10 mouse cellular contexts compared by ENCODE assay signal in the genomic region with DNA sequence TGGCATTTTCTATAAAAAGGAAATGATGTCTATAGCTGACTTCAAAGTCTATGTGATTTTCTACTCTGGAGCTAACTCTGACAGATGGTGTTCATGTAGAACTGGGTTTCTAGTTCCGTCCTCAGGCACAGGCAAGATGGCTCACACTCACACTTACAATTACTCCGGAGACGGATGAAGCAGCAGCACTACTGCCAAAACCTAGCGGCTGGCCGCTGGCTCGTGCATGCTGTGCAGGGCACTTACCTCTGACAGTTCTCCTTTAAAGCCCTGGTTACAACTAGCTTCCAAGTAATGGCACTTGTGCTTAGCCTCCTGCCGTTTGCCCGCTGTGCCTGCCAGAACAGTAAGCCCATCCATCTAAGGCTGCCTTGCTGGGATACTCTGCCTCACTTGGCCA. TPM values are rescaled to one million over a fixed set of nuclear protein-coding genes. Genes with fewer than 3 reads are reported as not detected.
DNase-seq lines count a peak whose midpoint lies in the region; ATAC-seq and TF ChIP-seq lines count a peak whose summit lies in the region.
"Had no signal": no experiment of that assay in that cellular context is flagged by ENCODE, and none has a peak within 500 bp of the region (broad histone marks: within the 10 kb centered on the region; RNA-seq: fewer than 3 reads in every experiment).

No protein-coding gene starts in this region.

- H3K36me3 ChIP-seq in forebrain, embryonic 16.5 days (ENCODE audit: control insufficient read depth, insufficient read depth), result peaks cover 4% of the 10 kb centered on the region; the same call in 1 of the 2 replicates
- H3K36me3 ChIP-seq in kidney, embryonic 15.5 days, result peaks cover 44% of the 10 kb centered on the region

- peak; percentile 50; the same call in 1 of the 2 replicates for ATAC-seq in forebrain, embryonic 16.5 days
- ATAC-seq in kidney, embryonic 15.5 days (replicated peaks; ENCODE audit: low FRiP score), result no peak

- no peaks in the 10 kb centered on the region for H3K27me3 ChIP-seq in forebrain, embryonic 16.5 days (replicated peaks; ENCODE audit: control insufficient read depth, insufficient read depth, low read length)
- H3K27me3 ChIP-seq in kidney, embryonic 15.5 days, result no peaks in the 10 kb centered on the region
- H3K27me3 ChIP-seq: neural tube, embryonic 12.5 days had no signal

- H3K9ac ChIP-seq in forebrain, embryonic 16.5 days (replicated peaks; ENCODE audit: low read depth, low read length), result no peak overlapping the region
- no peak overlapping the region for H3K9ac ChIP-seq in kidney, embryonic 15.5 days
- H3K9ac ChIP-seq: neural tube, embryonic 12.5 days had no signal

- no peak overlapping the region for H3K4me2 ChIP-seq in forebrain, embryonic 16.5 days (ENCODE audit: low read length)
- H3K4me2 ChIP-seq in kidney, embryonic 15.5 days, result no peak overlapping the region
- H3K4me2 ChIP-seq: neural tube, embryonic 12.5 days had no signal

- H3K4me3 ChIP-seq in forebrain, embryonic 16.5 days (replicated peaks; ENCODE audit: low read length), result no peak overlapping the region
- H3K4me3 ChIP-seq in layer of hippocampus, adult 2 months, result no peak overlapping the region
- H3K4me3 ChIP-seq in kidney, embryonic 15.5 days (replicated peaks), result no peak overlapping the region
- H3K4me3 ChIP-seq: neural tube, embryonic 12.5 days had no signal

- H3K27ac ChIP-seq in forebrain, embryonic 16.5 days (ENCODE audit: low read length), result peak overlapping the region; percentile 68
- H3K27ac ChIP-seq in layer of hippocampus, adult 2 months, result peak overlapping the region; percentile 53
- no peak overlapping the region for H3K27ac ChIP-seq in kidney, embryonic 15.5 days
- H3K27ac ChIP-seq: neural tube, embryonic 12.5 days had no signal

- WGBS in forebrain, embryonic 16.5 days, result 59% methylated on average over 8 of the region's 8 CpGs
- 67% methylated on average over 8 of the region's 8 CpGs for WGBS in kidney, embryonic 15.5 days

- no peak; the same call in 1 of the 2 replicates for TF ChIP-seq CTCF in layer of hippocampus, adult 2 months (conservative IDR thresholded peaks at IDR 0.05)

- H3K4me1 ChIP-seq in forebrain, embryonic 16.5 days (replicated peaks; ENCODE audit: control insufficient read depth, insufficient read depth, low read length), result peaks cover 4% of the 10 kb centered on the region
- H3K4me1 ChIP-seq in kidney, embryonic 15.5 days, result no peaks in the 10 kb centered on the region
- H3K4me1 ChIP-seq: neural tube, embryonic 12.5 days had no signal

- H3K9me3 ChIP-seq in forebrain, embryonic 16.5 days (ENCODE audit: control insufficient read depth, low read length), result no peaks in the 10 kb centered on the region
- H3K9me3 ChIP-seq in kidney, embryonic 15.5 days (replicated peaks), result no peaks in the 10 kb centered on the region
- H3K9me3 ChIP-seq: neural tube, embryonic 12.5 days had no signal

- peak; percentile 50 for DNase-seq in layer of hippocampus, adult 11-12 months (ENCODE audit: low spot score)
- DNase-seq in layer of hippocampus, adult 9-10 months (ENCODE audit: low spot score), result no peak
- DNase-seq in layer of hippocampus, adult 2 months (ENCODE audit: low spot score in 2 of 2), result peak in 1 of 2 experiments; percentile 62
- DNase-seq in right cerebral cortex, postnatal 14 days, result peak; percentile 37
- no peak for DNase-seq in ovary, postnatal 10 days (ENCODE audit: low spot score)
- DNase-seq in urinary bladder, postnatal 10 days (ENCODE audit: low spot score), result no peak
- DNase-seq: kidney, adult 8-10 months had no signal

RNA-seq across cellular contexts. Expression of a gene that starts 47.7 kb away (rescaled TPM):
- 55.1 and 57.1 TPM in 2 replicates for polyA plus RNA-seq in forebrain, embryonic 16.5 days (2015; fragmentation: Nextera tagmentation; extraction: Ambion mirVana)
- 10 to 100 TPM; 36.0 to 38.4 TPM for total RNA-seq in layer of hippocampus, adult 2 months (2021)
- 41.4 and 43.0 TPM in 2 replicates for polyA plus RNA-seq in kidney, embryonic 15.5 days (2015; fragmentation: Nextera tagmentation; extraction: Ambion mirVana)

Comparison
In these comparisons a context has a peak if more than half of its experiments do, and no peak if none do; other contexts are left out.
1. DNase-seq: peak in layer of hippocampus, adult 11-12 months (single experiment) and right cerebral cortex, postnatal 14 days (single experiment); none in layer of hippocampus, adult 9-10 months (single experiment), ovary, postnatal 10 days (single experiment) and urinary bladder, postnatal 10 days (single experiment).